Mouse (Mus musculus) lung, postnatal 0 days (tissue): Measurements from ENCODE around the gene Mib2. TPM values are rescaled to one million over a fixed set of nuclear protein-coding genes. Genes with fewer than 3 reads are reported as not detected.

ENCODE experiments used
- ATAC-seq: fragments of 200-750 bp; cut with Nextera tagmentation; 2 replicates; pipeline ENCODE4 v1.8.0; 2017; ENCODE audit warnings: moderate library complexity
- DNase-seq: peaks from one replicate; pipeline ENCODE4 v3.0.0-alpha.2; 2016; ENCODE audit warnings: low spot score
- H3K27ac ChIP-seq: fragments of 300-500 bp; sonication (generic); 2 replicates; pipeline ENCODE4 v1.5.1; 2014; ENCODE audit warnings: antibody characterized with exemption, mild to moderate bottlenecking, low read length, mixed read lengths
- H3K27me3 ChIP-seq: fragments of 300-500 bp; sonication (generic); replicated peaks from 2 replicates; pipeline ENCODE4 v1.6.1; 2014; ENCODE audit warnings: low read length, mixed read lengths; ENCODE audit not compliant: insufficient read depth
- H3K36me3 ChIP-seq: fragments of 300-500 bp; sonication (generic); 2 replicates; pipeline ENCODE4 v1.6.1; 2014; ENCODE audit warnings: low read length, mixed read lengths; ENCODE audit not compliant: insufficient read depth
- H3K4me1 ChIP-seq: fragments of 300-500 bp; sonication (generic); 2 replicates; pipeline ENCODE4 v1.6.1; 2014; ENCODE audit warnings: antibody characterized with exemption, low read depth, low read length, mixed read lengths; ENCODE audit not compliant: insufficient read depth
- H3K4me2 ChIP-seq: fragments of 300-500 bp; sonication (generic); replicated peaks from 2 replicates; pipeline ENCODE4 v1.6.1; 2014; ENCODE audit warnings: low read depth, mild to moderate bottlenecking, low read length, moderate library complexity, mixed read lengths
- H3K4me3 ChIP-seq: fragments of 300-500 bp; sonication (generic); 2 replicates; pipeline ENCODE4 v1.5.1; 2014; ENCODE audit warnings: low read depth, low read length
- H3K9ac ChIP-seq: fragments of 300-500 bp; sonication (generic); replicated peaks from 2 replicates; pipeline ENCODE4 v1.6.1; 2014; ENCODE audit warnings: low read depth, mild to moderate bottlenecking
- H3K9me3 ChIP-seq: fragments of 300-500 bp; sonication (generic); 2 replicates; pipeline ENCODE4 v1.6.1; 2016; ENCODE audit warnings: low read length, mixed read lengths
- CTCF ChIP-seq: IDR thresholded peaks from 2 replicates; pipeline ENCODE4 v1.5.1; 2016; ENCODE audit warnings: antibody characterized with exemption, mild to moderate bottlenecking
- EP300 ChIP-seq: IDR thresholded peaks from 2 replicates; pipeline ENCODE4 v1.6.1; 2016; ENCODE audit warnings: antibody characterized with exemption, mild to moderate bottlenecking, control low read depth
- WGBS: fragments of 180-500 bp; shearing (Covaris S2); extraction: QIAGEN DNeasy Blood & Tissue Kit; methylation state at CpG from one replicate; pipeline ENCODE4 v1.1.7; 2014; 5-methylcytosine and 5-hydroxymethylcytosine counted together
- polyA plus RNA-seq: library from polyadenylated mRNA; unstranded; fragments of >200 nt; fragmentation: Nextera tagmentation; extraction: Ambion mirVana; gene quantifications from 2 replicates; pipeline ENCODE4 v1.2.1, GENCODE M21; 2015

The Mib2 gene
- polyA plus RNA-seq, 1 experiment from 2014 or later = 16.3 TPM

- no peak overlapping the region for H3K9ac ChIP-seq
- H3K9me3 ChIP-seq = no peaks in the 10 kb centered on the region
- no peaks in the 10 kb centered on the region for H3K4me1 ChIP-seq
- no peak for DNase-seq
- H3K27me3 ChIP-seq = no peaks in the 10 kb centered on the region
- H3K27ac ChIP-seq = no peak overlapping the region
- no peak for TF ChIP-seq CTCF
- no peak for TF ChIP-seq EP300
- no peak overlapping the region for H3K4me3 ChIP-seq
- 62% methylated on average over 2 of the region's 2 CpGs for WGBS
- ATAC-seq = no peak
- peaks cover 9% of the 10 kb centered on the region for H3K36me3 ChIP-seq
- H3K4me2 ChIP-seq = no peak overlapping the region
These were observed 62.2 kb downstream of the Mib2 start for GRCm38 (mm10) chr4:155606825-155607224.

DNA sequence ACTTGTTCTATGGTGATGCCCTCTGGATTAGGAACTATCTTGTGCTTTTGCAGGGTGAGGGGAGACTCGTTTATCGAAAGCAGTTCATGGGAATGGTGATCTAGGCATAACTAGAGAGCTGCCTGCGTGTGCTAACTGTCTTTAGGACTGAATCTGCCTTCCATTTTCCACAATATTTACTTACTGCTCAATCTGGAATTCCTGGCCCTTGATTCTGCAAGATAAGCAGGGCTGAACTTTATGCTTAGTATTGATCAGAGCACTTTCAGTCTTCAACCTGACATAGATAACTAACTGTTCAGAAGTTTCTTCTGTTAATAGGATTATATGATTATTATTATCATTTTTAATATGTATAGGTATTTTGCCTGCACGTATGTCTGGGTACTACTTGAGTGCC lies 63.9 kb downstream of the Mib2 start:
- Histone ChIP-seq H3K27me3 (no peaks in the 10 kb centered on the region), H3K27ac (no peak overlapping the region), H3K4me1 (no peaks in the 10 kb centered on the region), H3K9me3 (no peaks in the 10 kb centered on the region), H3K9ac (no peak overlapping the region), H3K4me3 (no peak overlapping the region), H3K36me3 (peaks cover 3% of the 10 kb centered on the region; the same call in 1 of the 2 replicates), H3K4me2 (no peak overlapping the region)
- 88% methylated on average over 4 of the region's 4 CpGs for WGBS
- ATAC-seq (no peak), DNase-seq (no peak)
- TF ChIP-seq CTCF (no peak), EP300 (no peak)

Other genes starting within 250 kb of the Mib2 start
- gene Tmem52, start 200.1 kb downstream of the Mib2 start, polyA plus RNA-seq = 1.6 and 2.1 TPM in 2 replicates
- gene Gnb1, start 177.8 kb downstream of the Mib2 start, polyA plus RNA-seq = 445 and 452 TPM in 2 replicates
- 70.9 and 76.3 TPM in 2 replicates for gene Nadk, start 106.8 kb downstream of the Mib2 start, polyA plus RNA-seq
- 3.1 and 3.7 TPM in 2 replicates for gene Slc35e2, start 67.8 kb downstream of the Mib2 start, polyA plus RNA-seq
- gene Cdk11b, start 44.3 kb downstream of the Mib2 start, polyA plus RNA-seq = 67.3 and 74.4 TPM in 2 replicates
- gene Gm10563, start 23.8 kb downstream of the Mib2 start, polyA plus RNA-seq = not detected in 2 replicates
- 44.5 and 46.2 TPM in 2 replicates for gene Mmp23, start 15.8 kb downstream of the Mib2 start, polyA plus RNA-seq
- gene Fndc10, start 25.1 kb upstream of the Mib2 start, polyA plus RNA-seq = 3.3 and 3.6 TPM in 2 replicates
- gene Ssu72, start 35.6 kb upstream of the Mib2 start, polyA plus RNA-seq = 166 and 178 TPM in 2 replicates
- gene Tmem240, start 65.6 kb upstream of the Mib2 start, polyA plus RNA-seq = 0.58 and 0.63 TPM in 2 replicates
- gene Atad3a, start 91.9 kb upstream of the Mib2 start, polyA plus RNA-seq = 26.1 and 28.5 TPM in 2 replicates
- gene Vwa1, start 105.5 kb upstream of the Mib2 start, polyA plus RNA-seq = 6.5 and 7.0 TPM in 2 replicates
- gene Tmem88b, start 116.7 kb upstream of the Mib2 start, polyA plus RNA-seq = 0.13 and 0.31 TPM in 2 replicates
- gene Ankrd65, start 121.2 kb upstream of the Mib2 start, polyA plus RNA-seq = 6.0 and 6.6 TPM in 2 replicates
- 164 and 186 TPM in 2 replicates for gene Mrpl20, start 133.7 kb upstream of the Mib2 start, polyA plus RNA-seq
- gene Ccnl2, start 143.3 kb upstream of the Mib2 start, polyA plus RNA-seq = 110 and 122 TPM in 2 replicates
- gene Aurkaip1, start 162.1 kb upstream of the Mib2 start, polyA plus RNA-seq = 117 and 128 TPM in 2 replicates
- gene Mxra8, start 170.5 kb upstream of the Mib2 start, polyA plus RNA-seq = 321 and 330 TPM in 2 replicates
- 9.1 and 11.9 TPM in 2 replicates for gene Dvl1, start 178.2 kb upstream of the Mib2 start, polyA plus RNA-seq
- gene Tas1r3, start 194.2 kb upstream of the Mib2 start, polyA plus RNA-seq = 0.19 and 0.25 TPM in 2 replicates
- gene Cptp, start 200.2 kb upstream of the Mib2 start, polyA plus RNA-seq = 10.8 and 13.8 TPM in 2 replicates
- 31.7 and 34.8 TPM in 2 replicates for gene Ints11, start 200.3 kb upstream of the Mib2 start, polyA plus RNA-seq
- 29.3 and 29.9 TPM in 2 replicates for gene Pusl1, start 222.6 kb upstream of the Mib2 start, polyA plus RNA-seq
- gene Acap3, start 222.6 kb upstream of the Mib2 start, polyA plus RNA-seq = 12.7 and 13.4 TPM in 2 replicates